Mouse (Mus musculus) layer of hippocampus, adult 9-11 months (tissue): ENCODE results near the gene Tmc7.

Source experiments
- DNase-seq: peaks from one replicate; pipeline ENCODE4 v3.0.0; 2022

The Tmc7 gene

GRCm38 (mm10) chr7:118498984-118499783, 85.4 kb downstream of the Tmc7 start:
- DNase-seq: no peak

DNA sequence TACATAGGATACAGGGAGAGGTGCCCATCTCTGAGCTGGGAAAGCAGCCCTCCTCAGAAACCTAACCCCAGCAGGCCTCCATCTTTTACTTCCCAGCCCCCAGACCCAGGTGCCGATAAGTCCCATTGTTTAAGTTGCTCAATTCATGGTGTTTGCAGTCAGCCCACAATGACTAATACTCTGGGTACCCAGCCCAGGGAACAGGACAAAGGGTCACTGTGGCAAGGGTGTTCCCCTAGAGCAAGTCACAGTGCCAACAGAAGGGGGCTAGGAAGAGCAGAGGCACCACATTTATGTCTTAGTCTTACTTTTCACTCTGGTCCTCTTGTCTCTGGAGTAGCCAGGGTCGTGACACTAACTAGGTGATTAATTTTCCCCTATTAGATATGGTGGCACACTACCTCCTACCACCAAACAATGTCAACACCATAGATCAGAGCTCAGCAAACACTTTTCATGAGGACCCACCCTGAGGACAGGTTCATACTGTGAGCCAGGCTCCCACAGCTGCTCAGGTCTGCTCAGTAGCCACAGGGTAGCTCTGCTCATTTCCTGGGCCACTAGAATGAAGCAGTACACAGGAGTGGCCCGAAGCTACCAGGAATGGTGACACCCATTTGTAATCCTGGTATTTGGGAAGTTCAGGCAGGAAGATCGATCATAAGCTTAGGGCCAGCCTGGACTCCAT, 89.5 kb downstream of the Tmc7 start:
- DNase-seq: no peak

- no peak for DNase-seq
Measured at GRCm38 (mm10) chr7:118493892-118494291, 90.6 kb downstream of the Tmc7 start.

DNA sequence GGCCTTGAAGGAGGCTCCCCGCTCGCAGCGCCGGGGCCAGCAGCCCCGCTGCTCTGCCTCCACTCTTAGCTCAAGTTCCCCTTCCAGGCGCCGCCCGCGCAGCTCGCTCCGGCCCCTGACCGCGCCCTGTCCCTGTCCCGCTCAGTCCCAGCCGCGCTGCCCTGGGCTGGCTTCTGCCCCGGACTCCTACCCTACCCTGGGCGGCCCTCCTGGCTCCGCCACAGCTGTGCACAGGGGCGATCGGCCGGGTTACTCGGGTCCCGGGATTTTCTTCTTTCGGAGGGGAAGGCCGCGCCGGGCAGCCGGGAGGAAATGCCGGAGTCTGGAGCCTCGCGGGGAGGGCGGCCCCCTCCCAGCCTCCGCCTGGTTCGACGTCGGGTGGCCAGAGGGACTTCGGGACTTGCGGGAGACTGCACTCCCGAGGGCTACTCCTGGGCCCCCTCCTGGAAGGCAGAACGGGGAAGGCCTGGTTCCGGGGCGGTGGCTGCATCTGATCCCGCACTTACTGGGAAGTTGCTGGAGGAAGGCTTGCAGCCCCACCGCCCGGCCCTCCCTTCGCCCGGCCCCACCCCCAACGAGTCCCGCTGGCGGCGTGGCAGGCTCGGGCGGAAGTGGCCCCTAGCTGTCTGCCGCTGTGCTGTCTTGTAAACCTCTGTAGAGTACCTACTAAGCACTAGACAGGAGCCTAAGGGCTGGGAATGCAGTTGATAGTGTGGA, 92.9 kb downstream of the Tmc7 start, which contains the start of gene Itpripl2:
Gene Itpripl2 (minus strand): TSS at position 545 of the 717 bp plus-strand sequence.
- peak; percentile 48 for DNase-seq

GRCm38 (mm10) chr7:118490666-118491430, 93.7 kb downstream of the Tmc7 start:
- no peak for DNase-seq

DNA sequence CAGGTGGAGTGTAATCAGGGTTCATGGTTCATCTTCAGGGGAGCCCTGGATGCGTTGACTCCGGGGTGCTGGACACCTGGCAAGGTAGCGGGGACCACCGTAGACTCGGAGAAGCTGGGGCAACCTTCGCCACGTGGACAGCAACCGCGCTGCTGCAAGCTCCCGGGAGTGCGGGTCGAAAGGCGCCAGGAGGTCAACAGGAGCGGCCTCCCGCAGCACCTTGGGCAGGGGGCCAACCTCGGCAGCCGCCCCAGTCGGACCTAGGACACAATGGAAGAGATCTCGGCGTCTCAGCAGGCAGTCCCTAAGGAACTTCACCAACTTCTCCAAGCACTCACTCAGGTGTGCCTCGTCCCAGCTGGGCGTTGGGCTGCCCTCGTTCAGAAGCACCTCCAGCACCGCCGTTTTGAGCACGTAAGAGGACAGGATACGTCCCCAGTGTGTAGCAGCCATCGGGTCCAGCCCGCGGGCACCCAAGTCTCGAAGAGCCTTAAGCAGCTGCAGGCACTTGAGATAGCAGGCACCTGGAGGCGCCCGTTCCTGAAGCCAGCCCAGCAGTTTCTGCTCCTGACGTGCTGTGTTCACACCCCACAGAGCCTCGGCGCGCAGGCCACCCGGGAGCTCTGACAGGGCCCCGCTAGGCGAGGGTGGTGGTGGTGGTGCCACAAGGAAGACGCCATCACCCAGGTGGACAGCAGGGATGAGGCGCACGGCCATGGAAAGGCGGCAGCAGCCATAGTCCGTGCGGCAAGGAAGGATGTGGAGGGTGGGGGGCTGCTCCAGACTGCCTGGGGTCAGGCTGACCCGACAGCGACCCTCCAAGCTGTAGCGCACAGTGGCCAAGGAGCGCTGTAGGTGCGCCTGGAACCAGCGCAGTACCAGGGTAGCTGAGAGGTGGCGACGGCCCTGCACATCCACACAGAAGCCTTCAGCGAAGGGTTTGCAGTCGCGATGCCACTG, 94.5 kb downstream of the Tmc7 start:
- DNase-seq: no peak

GRCm38 (mm10) chr7:118488060-118488664, 96.4 kb downstream of the Tmc7 start:
- DNase-seq: no peak

DNA sequence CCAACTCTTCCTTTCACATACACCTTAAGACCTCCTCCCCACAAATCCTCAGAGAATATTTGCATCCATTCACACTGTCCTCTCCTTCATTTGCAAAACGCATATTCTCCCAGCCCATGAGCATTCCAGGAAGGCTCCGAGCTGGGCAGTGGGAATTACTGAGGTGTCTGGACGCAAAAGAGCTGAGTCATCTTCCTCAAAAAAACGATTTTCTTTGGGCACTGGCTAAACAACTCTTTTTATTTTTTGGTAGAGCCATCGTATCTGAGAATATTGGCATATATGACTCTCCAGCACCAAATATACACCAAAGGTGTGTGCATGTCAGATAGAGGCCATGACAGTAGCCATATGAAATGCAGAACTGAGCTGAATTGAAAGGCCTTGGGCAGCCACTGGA, 97.6 kb downstream of the Tmc7 start:
- DNase-seq: no peak
